In genomic region chr4:134939900-134940299, GRCm38 (mm10) we compare ENCODE assay signal across 15 mouse cellular contexts. TPM values are rescaled to one million over a fixed set of nuclear protein-coding genes. Genes with fewer than 3 reads are reported as not detected.
DNase-seq lines count a peak whose midpoint lies in the region; ATAC-seq and TF ChIP-seq lines count a peak whose summit lies in the region.
"Had no signal": no experiment of that assay in that cellular context is flagged by ENCODE, and none has a peak within 500 bp of the region (broad histone marks: within the 10 kb centered on the region; RNA-seq: fewer than 3 reads in every experiment).

No protein-coding gene starts in this region.

- TF ChIP-seq CTCF in intestine, postnatal 0 days (IDR thresholded peaks at IDR 0.05; ENCODE audit: low read depth): no peak

- peaks cover 4% of the 10 kb centered on the region; the same call in 1 of the 2 replicates for H3K4me1 ChIP-seq in intestine, embryonic 14.5 days (replicated peaks; ENCODE audit: control insufficient read depth, insufficient read depth, low read length)
- no peaks in the 10 kb centered on the region for H3K4me1 ChIP-seq in intestine, postnatal 0 days (replicated peaks; ENCODE audit: control insufficient read depth, insufficient read depth, low read length)
- H3K4me1 ChIP-seq in lung, embryonic 16.5 days (replicated peaks; ENCODE audit: control insufficient read depth, insufficient read depth, low read length): peaks cover 7% of the 10 kb centered on the region; the same call in 1 of the 2 replicates
- 0 out of 2 replicates have a peak, but pooled peaks cover 5% of the 10 kb centered on the region for H3K4me1 ChIP-seq in embryonic facial prominence, embryonic 14.5 days (ENCODE audit: control insufficient read depth, insufficient read depth, low read length)
- H3K4me1 ChIP-seq in neural tube, embryonic 13.5 days (replicated peaks): 0 out of 2 replicates have a peak, but pooled peaks cover 12% of the 10 kb centered on the region

- no peak for ATAC-seq in intestine, embryonic 14.5 days (replicated peaks; ENCODE audit: low FRiP score, low TSS enrichment, low read depth)
- no peak for ATAC-seq in intestine, postnatal 0 days
- ATAC-seq in lung, embryonic 16.5 days (ENCODE audit: low read depth): no peak
- ATAC-seq in embryonic facial prominence, embryonic 14.5 days (ENCODE audit: low read depth): no peak
- no peak for ATAC-seq in neural tube, embryonic 13.5 days (ENCODE audit: low read depth)
- ATAC-seq: forebrain, embryonic 13.5 days; midbrain, embryonic 15.5 days had no signal

- H3K9me3 ChIP-seq in intestine, embryonic 14.5 days (ENCODE audit: control insufficient read depth, low read length): no peaks in the 10 kb centered on the region
- no peaks in the 10 kb centered on the region for H3K9me3 ChIP-seq in intestine, postnatal 0 days (ENCODE audit: control insufficient read depth)
- no peaks in the 10 kb centered on the region for H3K9me3 ChIP-seq in lung, embryonic 16.5 days (ENCODE audit: control insufficient read depth, low read length)
- no peaks in the 10 kb centered on the region for H3K9me3 ChIP-seq in embryonic facial prominence, embryonic 14.5 days (ENCODE audit: control insufficient read depth, low read length)
- H3K9me3 ChIP-seq in neural tube, embryonic 13.5 days: no peaks in the 10 kb centered on the region
- H3K9me3 ChIP-seq: forebrain, embryonic 13.5 days; midbrain, embryonic 15.5 days had no signal

- no peak overlapping the region for H3K9ac ChIP-seq in intestine, embryonic 14.5 days (ENCODE audit: low read length)
- no peak overlapping the region for H3K9ac ChIP-seq in intestine, postnatal 0 days (ENCODE audit: low read depth, low read length)
- no peak overlapping the region for H3K9ac ChIP-seq in lung, embryonic 16.5 days (ENCODE audit: low read length)
- no peak overlapping the region for H3K9ac ChIP-seq in embryonic facial prominence, embryonic 14.5 days (ENCODE audit: low read depth, low read length)
- H3K9ac ChIP-seq in neural tube, embryonic 13.5 days: no peak overlapping the region
- H3K9ac ChIP-seq: forebrain, embryonic 13.5 days; hindbrain, embryonic 14.5 days; midbrain, embryonic 15.5 days had no signal

- WGBS in intestine, embryonic 14.5 days: 61% methylated on average over 9 of the region's 9 CpGs
- WGBS in intestine, postnatal 0 days: 56% methylated on average over 9 of the region's 9 CpGs
- 57% methylated on average over 9 of the region's 9 CpGs for WGBS in lung, embryonic 16.5 days
- WGBS in embryonic facial prominence, embryonic 14.5 days: 56% methylated on average over 9 of the region's 9 CpGs
- 25% methylated on average over 9 of the region's 9 CpGs for WGBS in neural tube, embryonic 13.5 days

- H3K36me3 ChIP-seq in intestine, embryonic 14.5 days (ENCODE audit: control insufficient read depth, insufficient read depth, low read length): peaks cover 27% of the 10 kb centered on the region
- peaks cover 28% of the 10 kb centered on the region for H3K36me3 ChIP-seq in intestine, postnatal 0 days (ENCODE audit: control insufficient read depth, insufficient read depth)
- H3K36me3 ChIP-seq in lung, embryonic 16.5 days (ENCODE audit: control insufficient read depth, insufficient read depth, low read length): peaks cover 17% of the 10 kb centered on the region
- peaks cover 25% of the 10 kb centered on the region for H3K36me3 ChIP-seq in embryonic facial prominence, embryonic 14.5 days (ENCODE audit: control insufficient read depth, insufficient read depth, low read length)
- H3K36me3 ChIP-seq in neural tube, embryonic 13.5 days: peaks cover 26% of the 10 kb centered on the region

- peak overlapping the region; percentile 20; the same call in 1 of the 2 replicates for H3K4me2 ChIP-seq in intestine, embryonic 14.5 days (ENCODE audit: low read length)
- H3K4me2 ChIP-seq in intestine, postnatal 0 days (replicated peaks; ENCODE audit: low read depth): no peak overlapping the region
- H3K4me2 ChIP-seq in lung, embryonic 16.5 days (ENCODE audit: low read depth, low read length): peak overlapping the region; percentile 41
- H3K4me2 ChIP-seq in embryonic facial prominence, embryonic 14.5 days (ENCODE audit: low read depth, low read length): peak overlapping the region; percentile 34; the same call in 1 of the 2 replicates
- H3K4me2 ChIP-seq in neural tube, embryonic 13.5 days: peak overlapping the region; percentile 24; the same call in 1 of the 2 replicates
- H3K4me2 ChIP-seq: forebrain, embryonic 13.5 days; hindbrain, embryonic 14.5 days; midbrain, embryonic 15.5 days had no signal

- no peak overlapping the region for H3K4me3 ChIP-seq in intestine, embryonic 14.5 days (ENCODE audit: low read depth, low read length)
- no peak overlapping the region for H3K4me3 ChIP-seq in intestine, postnatal 0 days (ENCODE audit: low read depth, low read length)
- H3K4me3 ChIP-seq in lung, embryonic 16.5 days (ENCODE audit: low read length): no peak overlapping the region
- H3K4me3 ChIP-seq in embryonic facial prominence, embryonic 14.5 days (ENCODE audit: low read depth, low read length): no peak overlapping the region
- H3K4me3 ChIP-seq in neural tube, embryonic 13.5 days: no peak overlapping the region
- H3K4me3 ChIP-seq: forebrain, embryonic 13.5 days; midbrain, embryonic 15.5 days had no signal

- H3K27me3 ChIP-seq in intestine, embryonic 14.5 days (replicated peaks; ENCODE audit: control insufficient read depth, insufficient read depth, low read length): peaks cover 11% of the 10 kb centered on the region; the same call in 1 of the 2 replicates
- H3K27me3 ChIP-seq in intestine, postnatal 0 days (replicated peaks; ENCODE audit: control insufficient read depth, insufficient read depth, low read length): peaks cover 18% of the 10 kb centered on the region
- peaks cover 1% of the 10 kb centered on the region for H3K27me3 ChIP-seq in lung, embryonic 16.5 days (ENCODE audit: control insufficient read depth, insufficient read depth, low read depth, low read length)
- H3K27me3 ChIP-seq in embryonic facial prominence, embryonic 14.5 days (replicated peaks; ENCODE audit: control insufficient read depth, insufficient read depth, low read length): peaks cover 13% of the 10 kb centered on the region; the same call in 1 of the 2 replicates
- H3K27me3 ChIP-seq in neural tube, embryonic 13.5 days: peaks cover 40% of the 10 kb centered on the region

- no peak for DNase-seq in intestine, embryonic 14.5 days (ENCODE audit: low spot score)
- no peak for DNase-seq in lung, adult 18-20 months
- no peak for DNase-seq in embryonic facial prominence, embryonic 14.5 days (ENCODE audit: low spot score)
- DNase-seq in right cerebral cortex, postnatal 36 days (ENCODE audit: low spot score in 2 of 2): no peak
- DNase-seq: cerebellum, adult 9-10 months; gastrocnemius, postnatal 36 days; kidney, adult 8-10 months; lung, adult 2 months; thymus, postnatal 36 days had no signal

- no peak overlapping the region for H3K27ac ChIP-seq in intestine, embryonic 14.5 days (ENCODE audit: low read depth)
- no peak overlapping the region for H3K27ac ChIP-seq in intestine, postnatal 0 days (ENCODE audit: low read depth, low read length)
- no peak overlapping the region for H3K27ac ChIP-seq in lung, embryonic 16.5 days (ENCODE audit: low read length)
- H3K27ac ChIP-seq in embryonic facial prominence, embryonic 14.5 days (replicated peaks; ENCODE audit: low read depth, low read length): no peak overlapping the region
- H3K27ac ChIP-seq in neural tube, embryonic 13.5 days (replicated peaks): no peak overlapping the region
- H3K27ac ChIP-seq: forebrain, embryonic 13.5 days; hindbrain, embryonic 14.5 days; midbrain, embryonic 15.5 days had no signal

RNA-seq across cellular contexts. Expression of gene Syf2, which starts 9.2 kb away (rescaled TPM):
- 62.4 and 63.0 TPM in 2 replicates for polyA plus RNA-seq in intestine, embryonic 14.5 days (2014; fragmentation: Nextera tagmentation; extraction: Ambion mirVana)
- 76.2 and 88.6 TPM in 2 replicates for polyA plus RNA-seq in intestine, postnatal 0 days (2015; fragmentation: Nextera tagmentation; extraction: Ambion mirVana)
- 82.0 and 87.7 TPM in 2 replicates for polyA plus RNA-seq in lung, embryonic 16.5 days (2015; fragmentation: Nextera tagmentation; extraction: Ambion mirVana)
- 59.7 and 60.0 TPM in 2 replicates for polyA plus RNA-seq in embryonic facial prominence, embryonic 14.5 days (2014; fragmentation: Nextera tagmentation; extraction: Ambion mirVana)
- polyA plus RNA-seq in neural tube, embryonic 13.5 days (2015; fragmentation: Nextera tagmentation; extraction: Ambion mirVana): 76.8 and 82.1 TPM in 2 replicates

RNA-seq across cellular contexts. Expression of gene Rsrp1, which starts 16.5 kb away (rescaled TPM):
- polyA plus RNA-seq in intestine, embryonic 14.5 days (2014; fragmentation: Nextera tagmentation; extraction: Ambion mirVana): 400 and 437 TPM in 2 replicates
- 252 and 263 TPM in 2 replicates for polyA plus RNA-seq in intestine, postnatal 0 days (2015; fragmentation: Nextera tagmentation; extraction: Ambion mirVana)
- polyA plus RNA-seq in lung, embryonic 16.5 days (2015; fragmentation: Nextera tagmentation; extraction: Ambion mirVana): 454 and 489 TPM in 2 replicates
- polyA plus RNA-seq in embryonic facial prominence, embryonic 14.5 days (2014; fragmentation: Nextera tagmentation; extraction: Ambion mirVana): 349 and 369 TPM in 2 replicates
- 485 and 516 TPM in 2 replicates for polyA plus RNA-seq in neural tube, embryonic 13.5 days (2015; fragmentation: Nextera tagmentation; extraction: Ambion mirVana)

RNA-seq across cellular contexts. Expression of gene Tmem50a, which starts 25.1 kb away (rescaled TPM):
- polyA plus RNA-seq in intestine, embryonic 14.5 days (2014; fragmentation: Nextera tagmentation; extraction: Ambion mirVana): 152 and 159 TPM in 2 replicates
- polyA plus RNA-seq in intestine, postnatal 0 days (2015; fragmentation: Nextera tagmentation; extraction: Ambion mirVana): 129 and 136 TPM in 2 replicates
- polyA plus RNA-seq in lung, embryonic 16.5 days (2015; fragmentation: Nextera tagmentation; extraction: Ambion mirVana): 188 and 193 TPM in 2 replicates
- 140 and 144 TPM in 2 replicates for polyA plus RNA-seq in embryonic facial prominence, embryonic 14.5 days (2014; fragmentation: Nextera tagmentation; extraction: Ambion mirVana)
- 224 and 230 TPM in 2 replicates for polyA plus RNA-seq in neural tube, embryonic 13.5 days (2015; fragmentation: Nextera tagmentation; extraction: Ambion mirVana)
